Comparison of ENCODE assay signal across 8 mouse cellular contexts in the genomic region with DNA sequence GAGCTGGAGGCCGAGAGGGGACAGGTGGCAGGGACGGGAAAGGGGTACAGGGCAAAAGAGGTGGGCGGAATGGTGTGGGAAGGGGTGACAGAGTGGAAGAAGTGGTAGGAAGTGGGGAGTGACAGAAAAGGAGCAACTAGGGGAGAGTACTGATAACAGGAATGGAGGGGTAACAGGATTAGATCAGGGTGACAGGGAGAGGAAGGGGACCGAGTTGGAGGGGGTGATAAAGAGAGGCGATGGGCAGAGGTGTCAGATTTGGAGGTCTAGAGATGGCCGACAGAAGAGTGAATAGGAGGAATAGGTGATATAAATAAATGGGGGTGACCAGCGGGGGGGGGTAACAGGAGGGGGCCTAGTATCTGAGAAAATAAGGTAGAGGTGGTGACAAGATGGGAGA. TPM values are rescaled to one million over a fixed set of nuclear protein-coding genes. Genes with fewer than 3 reads are reported as not detected.
DNase-seq lines count a peak whose midpoint lies in the region; ATAC-seq and TF ChIP-seq lines count a peak whose summit lies in the region.

No protein-coding gene starts in this region.

- TF ChIP-seq POLR2A in CH12.LX (IDR thresholded peaks at IDR 0.05; ENCODE audit: low read depth, low read length): no peak

- 3% methylated on average over 7 of the region's 7 CpGs for WGBS in heart, embryonic 12.5 days
- WGBS in forebrain, embryonic 13.5 days: 5% methylated on average over 7 of the region's 7 CpGs
- WGBS in liver, embryonic 14.5 days (ENCODE audit: insufficient replicate concordance): 0% methylated on average over 7 of the region's 7 CpGs

- no peak for TF ChIP-seq CTCF in CH12.LX (conservative IDR thresholded peaks at IDR 0.05 in 1 of 2, IDR thresholded peaks at IDR 0.05 in 1 of 2; ENCODE audit: low read depth in 2 of 2, low read length in 2 of 2)
- TF ChIP-seq CTCF in liver, embryonic 14.5 days (IDR thresholded peaks at IDR 0.05; ENCODE audit: low read depth): no peak

- H3K4me1 ChIP-seq in heart, embryonic 12.5 days (replicated peaks): peaks cover 40% of the 10 kb centered on the region
- peaks cover 28 to 39% of the 10 kb centered on the region in 2 experiments for H3K4me1 ChIP-seq in CH12.LX (ENCODE audit: control insufficient read depth in 1 of 2, insufficient read depth in 2 of 2)
- peaks cover 31% of the 10 kb centered on the region for H3K4me1 ChIP-seq in forebrain, embryonic 13.5 days
- peaks cover 26 to 39% of the 10 kb centered on the region in 2 experiments for H3K4me1 ChIP-seq in liver, embryonic 14.5 days (replicated peaks; ENCODE audit: control insufficient read depth in 2 of 2, insufficient read depth in 2 of 2, low read length in 1 of 2)

- H3K4me3 ChIP-seq in heart, embryonic 12.5 days: peak overlapping the region; percentile 93
- peak overlapping the region; percentile 77 to 97 (median 93) for H3K4me3 ChIP-seq in CH12.LX (replicated peaks in 1 of 3; ENCODE audit: low read depth in 2 of 3, low read length in 2 of 3, poor library complexity in 1 of 3)
- H3K4me3 ChIP-seq in forebrain, embryonic 13.5 days: peak overlapping the region; percentile 74
- peak overlapping the region; percentile 68 to 95 for H3K4me3 ChIP-seq in liver, embryonic 14.5 days (ENCODE audit: insufficient read depth in 1 of 2, low read depth in 2 of 2, low read length in 2 of 2)

- peaks cover 29% of the 10 kb centered on the region for H3K36me3 ChIP-seq in heart, embryonic 12.5 days
- H3K36me3 ChIP-seq in CH12.LX (replicated peaks in 1 of 2; ENCODE audit: control insufficient read depth in 1 of 2, insufficient read depth in 1 of 2, low read length in 1 of 2): peaks cover 27 to 32% of the 10 kb centered on the region in 2 experiments
- peaks cover 31% of the 10 kb centered on the region for H3K36me3 ChIP-seq in forebrain, embryonic 13.5 days (ENCODE audit: poor library complexity, severe bottlenecking)
- peaks cover 2% of the 10 kb centered on the region; the same call in 1 of the 2 replicates for H3K36me3 ChIP-seq in liver, embryonic 14.5 days (replicated peaks; ENCODE audit: control insufficient read depth, insufficient read depth, low read depth)

- intact Hi-C loops in heart, postnatal 25 days (cut with DNase I): no loop called here

- DNase-seq in heart, postnatal 25 days (ENCODE audit: low spot score): no peak
- no peak for DNase-seq in CH12.LX (ENCODE audit: extremely low read depth)
- no peak for DNase-seq in liver, embryonic 14.5 days (ENCODE audit: low read depth in 3 of 3, low spot score in 3 of 3)
- DNase-seq in gastrocnemius, postnatal 25 days: no peak
- DNase-seq in right cerebral cortex, postnatal 10 days (ENCODE audit: low spot score in 2 of 2): no peak

- H3K4me2 ChIP-seq in heart, embryonic 12.5 days: peak overlapping the region; percentile 82
- peak overlapping the region; percentile 90 for H3K4me2 ChIP-seq in CH12.LX (ENCODE audit: insufficient read depth, low read depth, poor library complexity, severe bottlenecking)
- peak overlapping the region; percentile 85 for H3K4me2 ChIP-seq in forebrain, embryonic 13.5 days
- H3K4me2 ChIP-seq in liver, embryonic 14.5 days (ENCODE audit: low read depth): peak overlapping the region; percentile 94

- H3K9me3 ChIP-seq in heart, embryonic 12.5 days (replicated peaks): no peaks in the 10 kb centered on the region
- no peaks in the 10 kb centered on the region for H3K9me3 ChIP-seq in CH12.LX (replicated peaks; ENCODE audit: low read length)
- H3K9me3 ChIP-seq in forebrain, embryonic 13.5 days (replicated peaks): no peaks in the 10 kb centered on the region
- H3K9me3 ChIP-seq in liver, embryonic 14.5 days (ENCODE audit: control insufficient read depth, low read length): no peaks in the 10 kb centered on the region

- peak overlapping the region; percentile 97 for H3K9ac ChIP-seq in heart, embryonic 12.5 days
- peak overlapping the region; percentile 91 for H3K9ac ChIP-seq in CH12.LX (ENCODE audit: insufficient read depth, low read depth)
- H3K9ac ChIP-seq in forebrain, embryonic 13.5 days: peak overlapping the region; percentile 82
- peak overlapping the region; percentile 84 for H3K9ac ChIP-seq in liver, embryonic 14.5 days (replicated peaks)

- no peak for ATAC-seq in heart, embryonic 12.5 days (ENCODE audit: insufficient number of reproducible peaks, low FRiP score)
- ATAC-seq in forebrain, embryonic 13.5 days: no peak
- ATAC-seq in liver, embryonic 14.5 days (ENCODE audit: insufficient read depth): no peak
- ATAC-seq in CD4-positive, CD25-positive, alpha-beta regulatory T cell, adult 4 months: no peak

- no peak for TF ChIP-seq RAD21 in CH12.LX (IDR thresholded peaks at IDR 0.05; ENCODE audit: low read depth, low read length)

- dilution Hi-C loops in CH12.LX (cut with MboI; ENCODE audit: extremely low pct_ligation_motif_present, extremely low pct_unique_long_range_greater_than_20kb, low sequenced_read_pairs): no loop called here

- no peak for TF ChIP-seq EP300 in CH12.LX (IDR thresholded peaks at IDR 0.05; ENCODE audit: low read length)
- TF ChIP-seq EP300 in liver, embryonic 14.5 days (IDR thresholded peaks at IDR 0.05; ENCODE audit: low read depth): no peak

- no peaks in the 10 kb centered on the region for H3K27me3 ChIP-seq in heart, embryonic 12.5 days (replicated peaks)
- H3K27me3 ChIP-seq in CH12.LX (replicated peaks): no peaks in the 10 kb centered on the region
- H3K27me3 ChIP-seq in forebrain, embryonic 13.5 days: no peaks in the 10 kb centered on the region
- H3K27me3 ChIP-seq in liver, embryonic 14.5 days (ENCODE audit: control insufficient read depth, insufficient read depth, low read length): no peaks in the 10 kb centered on the region

- in situ Hi-C loops in CH12.LX (cut with MboI; ENCODE audit: low pct_ligation_motif_present, low pct_unique_long_range_greater_than_20kb, low sequenced_read_pairs): no loop called here

- 0 out of 2 replicates have a peak, but pooled peaks cover 2% of the 10 kb centered on the region for H3K79me2 ChIP-seq in CH12.LX (replicated peaks; ENCODE audit: control insufficient read depth, extremely low read depth, insufficient read depth, poor library complexity, severe bottlenecking)

- H3K27ac ChIP-seq in heart, embryonic 12.5 days (ENCODE audit: poor library complexity, severe bottlenecking): peak overlapping the region; percentile 85
- H3K27ac ChIP-seq in CH12.LX (ENCODE audit: insufficient read depth, low read depth): peak overlapping the region; percentile 74
- peak overlapping the region; percentile 78 for H3K27ac ChIP-seq in forebrain, embryonic 13.5 days
- H3K27ac ChIP-seq in liver, embryonic 14.5 days: peak overlapping the region; percentile 63

RNA-seq across cellular contexts. Expression of a gene that starts 1.1 kb away (rescaled TPM):
- 28.8 and 30.5 TPM in 2 replicates for polyA plus RNA-seq in heart, embryonic 12.5 days (2016; fragmentation: Nextera tagmentation; extraction: Ambion mirVana)
- 10 to 100 TPM; 61.9 to 65.9 TPM for total RNA-seq in heart, postnatal 25 days (2021)
- total RNA-seq in CH12.LX (2012; rRNA removed) (17.5 and 21.7 TPM in 2 replicates), CH12.LX (2014; rRNA removed) (2.2 and 2.5 TPM in 2 replicates)
- polyA plus RNA-seq in CH12.LX (2012; ENCODE audit: insufficient read length, low read depth): 31.2 and 34.5 TPM in 2 replicates
- polyA plus RNA-seq in forebrain, embryonic 13.5 days (2015; fragmentation: Nextera tagmentation; extraction: Ambion mirVana): 45.9 and 47.0 TPM in 2 replicates
- polyA plus RNA-seq in liver, embryonic 14.5 days (2012; rRNA removed): 14.0 and 14.8 TPM in 2 replicates
- polyA plus RNA-seq in liver, embryonic 14.5 days (2014; fragmentation: Nextera tagmentation; extraction: Ambion mirVana): 9.7 and 12.3 TPM in 2 replicates
- 10 to 100 TPM; 24.1 to 27.2 TPM for polyA plus RNA-seq in CD4-positive, CD25-positive, alpha-beta regulatory T cell, adult 4 months (2017; shearing (Covaris generic))
- 10 to 100 TPM; 29.0 to 30.4 TPM for total RNA-seq in gastrocnemius, postnatal 25 days (2021)

RNA-seq across cellular contexts. Expression of a gene that starts 18.0 kb away (rescaled TPM):
- 17.6 and 20.4 TPM in 2 replicates for polyA plus RNA-seq in heart, embryonic 12.5 days (2016; fragmentation: Nextera tagmentation; extraction: Ambion mirVana)
- total RNA-seq in heart, postnatal 25 days (2021): 10 to 100 TPM; 19.2 to 29.6 TPM
- total RNA-seq in CH12.LX (2012; rRNA removed) (13.0 and 13.2 TPM in 2 replicates), CH12.LX (2014; rRNA removed) (6.1 and 7.1 TPM in 2 replicates)
- polyA plus RNA-seq in CH12.LX (2012; ENCODE audit: insufficient read length, low read depth): 15.2 and 15.4 TPM in 2 replicates
- polyA plus RNA-seq in forebrain, embryonic 13.5 days (2015; fragmentation: Nextera tagmentation; extraction: Ambion mirVana): 5.5 and 5.8 TPM in 2 replicates
- 8.5 and 9.8 TPM in 2 replicates for polyA plus RNA-seq in liver, embryonic 14.5 days (2012; rRNA removed)
- polyA plus RNA-seq in liver, embryonic 14.5 days (2014; fragmentation: Nextera tagmentation; extraction: Ambion mirVana): 5.1 and 5.3 TPM in 2 replicates
- polyA plus RNA-seq in CD4-positive, CD25-positive, alpha-beta regulatory T cell, adult 4 months (2017; shearing (Covaris generic)): under 1 TPM; 0.22 to 0.42 TPM
- 1 to 10 TPM; 5.8 to 7.2 TPM for total RNA-seq in gastrocnemius, postnatal 25 days (2021)

RNA-seq across cellular contexts. Expression of a gene that starts 29.2 kb away (rescaled TPM):
- polyA plus RNA-seq in heart, embryonic 12.5 days (2016; fragmentation: Nextera tagmentation; extraction: Ambion mirVana): 127 and 131 TPM in 2 replicates
- 1 to 10 TPM; 2.7 to 4.3 TPM for total RNA-seq in heart, postnatal 25 days (2021)
- total RNA-seq in CH12.LX (2012; rRNA removed): 22.7 and 50.2 TPM in 2 replicates
- 9.7 and 17.6 TPM in 2 replicates for total RNA-seq in CH12.LX (2014; rRNA removed)
- polyA plus RNA-seq in CH12.LX (2012; ENCODE audit: insufficient read length, low read depth): 5.9 TPM in 2 replicates
- polyA plus RNA-seq in forebrain, embryonic 13.5 days (2015; fragmentation: Nextera tagmentation; extraction: Ambion mirVana): 513 and 525 TPM in 2 replicates
- polyA plus RNA-seq in liver, embryonic 14.5 days (2012; rRNA removed): 26.2 and 29.4 TPM in 2 replicates
- polyA plus RNA-seq in liver, embryonic 14.5 days (2014; fragmentation: Nextera tagmentation; extraction: Ambion mirVana): 24.3 and 29.8 TPM in 2 replicates
- 10 to 100 TPM; 23.6 to 42.6 TPM for polyA plus RNA-seq in CD4-positive, CD25-positive, alpha-beta regulatory T cell, adult 4 months (2017; shearing (Covaris generic))
- total RNA-seq in gastrocnemius, postnatal 25 days (2021): 1 to 10 TPM; 1.4 to 1.5 TPM

RNA-seq across cellular contexts. Expression of a gene that starts 30.9 kb away (rescaled TPM):
- polyA plus RNA-seq in heart, embryonic 12.5 days (2016; fragmentation: Nextera tagmentation; extraction: Ambion mirVana): 12.1 and 12.7 TPM in 2 replicates
- total RNA-seq in heart, postnatal 25 days (2021): 10 to 100 TPM; 62.6 to 64.6 TPM
- total RNA-seq in CH12.LX (2012; rRNA removed): 47.5 and 55.1 TPM in 2 replicates
- 44.1 and 45.8 TPM in 2 replicates for total RNA-seq in CH12.LX (2014; rRNA removed)
- polyA plus RNA-seq in CH12.LX (2012; ENCODE audit: insufficient read length, low read depth): 72.2 and 76.1 TPM in 2 replicates
- 11.2 and 12.9 TPM in 2 replicates for polyA plus RNA-seq in forebrain, embryonic 13.5 days (2015; fragmentation: Nextera tagmentation; extraction: Ambion mirVana)
- polyA plus RNA-seq in liver, embryonic 14.5 days (2012; rRNA removed): 48.6 and 55.6 TPM in 2 replicates
- 8.4 and 8.9 TPM in 2 replicates for polyA plus RNA-seq in liver, embryonic 14.5 days (2014; fragmentation: Nextera tagmentation; extraction: Ambion mirVana)
- 10 to 100 TPM in 1 of 2 experiments, 1 to 10 TPM in 1; 8.9 to 11.3 TPM for polyA plus RNA-seq in CD4-positive, CD25-positive, alpha-beta regulatory T cell, adult 4 months (2017; shearing (Covaris generic))
- 10 to 100 TPM; 59.5 to 66.2 TPM for total RNA-seq in gastrocnemius, postnatal 25 days (2021)

RNA-seq across cellular contexts. Expression of a gene that starts 32.6 kb away (rescaled TPM):
- not detected in 2 replicates for polyA plus RNA-seq in heart, embryonic 12.5 days (2016; fragmentation: Nextera tagmentation; extraction: Ambion mirVana)
- total RNA-seq in heart, postnatal 25 days (2021): not detected
- not detected in 2 replicates for total RNA-seq in CH12.LX (2012; rRNA removed)
- not detected in 2 replicates for total RNA-seq in CH12.LX (2014; rRNA removed)
- polyA plus RNA-seq in CH12.LX (2012; ENCODE audit: insufficient read length, low read depth): not detected in 2 replicates
- polyA plus RNA-seq in forebrain, embryonic 13.5 days (2015; fragmentation: Nextera tagmentation; extraction: Ambion mirVana): 0.93 and 1.6 TPM in 2 replicates
- 0.03 and 0.04 TPM in 2 replicates for polyA plus RNA-seq in liver, embryonic 14.5 days (2012; rRNA removed)
- not detected in 2 replicates for polyA plus RNA-seq in liver, embryonic 14.5 days (2014; fragmentation: Nextera tagmentation; extraction: Ambion mirVana)
- polyA plus RNA-seq in CD4-positive, CD25-positive, alpha-beta regulatory T cell, adult 4 months (2017; shearing (Covaris generic)): not detected
- not detected for total RNA-seq in gastrocnemius, postnatal 25 days (2021)
